Mouse (Mus musculus) telencephalon, adult 2 months (tissue): ENCODE measurements at regions not wholly inside any gene's neighbourhood (a gene's known extent, or its start where the extent isn't known, plus 50 kb on each side); places are given as distances from the start of the nearest gene placed in this dataset.

Experiments used
- DNase-seq: peaks from one replicate; pipeline ENCODE4 v3.0.0-alpha.2; 2011; ENCODE audit warnings: low read depth, low spot score

GRCm38 (mm10) chr4:69753086-69753485 is 657.2 kb downstream of the Cdk5rap2 start:
- DNase-seq, result peak; percentile 49

GRCm38 (mm10) chr4:69739833-69740510 is 670.3 kb downstream of the Cdk5rap2 start:
- DNase-seq, result peak; percentile 55
